Mouse (Mus musculus) c-Kit-negative CD71-positive TER-119-positive erythroid progenitor cells, embryonic 14.5 days (primary cell): ENCODE results near the gene Kif17.
"Not testable (repeated sequence)": the region's sequence is repeated elsewhere in the genome, so short reads cannot be mapped to it uniquely, and the experiment has no call there.

Experiments used
- DNase-seq: peaks from one replicate; pipeline ENCODE4 v3.0.0-alpha.2; 2013; ENCODE audit warnings: low read depth, low spot score

Gene Kif17

DNA sequence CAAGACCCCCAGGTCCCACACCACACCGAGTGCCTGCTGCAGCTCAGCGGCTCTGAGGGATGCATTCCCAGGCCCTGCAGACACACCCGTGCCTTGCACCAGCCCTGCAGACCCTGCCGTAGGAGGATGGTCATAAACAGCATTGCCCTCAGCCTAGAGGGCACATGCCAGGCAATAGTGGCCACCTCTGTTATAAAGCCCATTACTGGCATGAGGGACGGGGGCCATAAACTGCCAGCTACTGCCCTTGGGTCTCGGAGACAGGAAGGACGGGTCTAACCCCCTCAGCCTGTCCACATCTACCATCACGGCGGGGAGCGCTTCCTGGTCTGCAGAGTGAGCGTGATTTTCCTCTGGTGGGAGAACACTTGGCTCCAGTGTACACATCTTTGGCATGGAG, 62.8 kb downstream of the Kif17 start:
- DNase-seq = no peak

DNA sequence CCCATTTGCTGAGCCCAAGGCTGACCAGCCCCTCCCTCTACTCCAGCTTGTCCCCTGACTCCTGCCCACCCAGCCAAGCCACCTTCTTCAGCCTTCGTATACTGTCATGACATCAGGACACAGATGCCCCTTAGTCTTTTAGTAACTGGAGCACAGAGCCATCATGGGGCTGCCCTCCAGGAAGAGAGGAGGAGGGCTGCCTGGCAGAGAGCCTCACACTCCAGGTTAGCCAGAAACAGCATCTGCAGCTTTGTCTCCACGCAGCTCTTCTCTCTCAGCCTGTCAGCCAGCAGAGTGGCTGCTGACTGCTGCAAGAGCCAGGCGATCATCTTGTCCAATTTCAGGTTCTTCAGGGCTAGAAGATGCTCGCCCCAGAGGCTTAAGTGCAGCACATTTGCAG, 63.6 kb downstream of the Kif17 start:
- no peak for DNase-seq

DNA sequence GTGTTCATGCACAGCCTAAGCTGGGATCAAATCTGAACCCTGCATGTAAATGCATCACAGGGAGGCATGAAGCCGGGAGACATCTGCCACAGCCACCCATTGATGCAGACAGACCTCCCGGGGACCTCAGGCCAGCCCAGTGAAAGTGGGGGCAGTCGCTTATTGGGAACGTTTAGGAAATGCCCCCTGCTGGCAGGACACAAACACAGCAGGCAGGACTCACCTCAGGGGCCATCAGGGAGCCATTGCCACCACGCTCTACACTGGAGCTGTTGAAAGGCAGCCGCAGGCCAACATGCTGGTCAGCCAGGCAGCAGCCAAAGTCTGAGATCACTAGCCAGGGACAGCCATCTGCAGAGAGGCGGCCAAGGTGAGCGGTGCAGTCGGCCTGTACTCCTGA, 65.5 kb downstream of the Kif17 start:
- no peak for DNase-seq

DNA sequence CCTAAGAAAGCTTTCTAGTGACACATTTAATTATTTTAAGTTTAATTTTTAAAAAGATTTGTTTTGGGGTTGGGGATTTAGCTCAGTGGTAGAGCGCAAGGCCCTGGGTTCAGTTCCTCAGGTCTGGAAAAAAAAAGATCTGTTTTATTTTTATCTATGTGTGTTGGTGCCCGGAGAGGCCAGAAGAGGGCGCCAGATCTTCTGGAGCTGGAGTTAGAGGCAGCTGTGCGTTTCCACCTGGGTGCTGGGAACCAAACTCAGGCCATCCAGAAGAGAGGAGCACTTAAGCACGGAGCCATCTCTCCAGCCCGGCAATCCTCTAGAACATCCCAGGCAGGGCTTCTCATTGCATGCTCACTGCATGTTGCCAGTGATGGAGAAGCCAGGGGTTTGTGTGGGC, 66.1 kb downstream of the Kif17 start:
- no peak for DNase-seq

DNA sequence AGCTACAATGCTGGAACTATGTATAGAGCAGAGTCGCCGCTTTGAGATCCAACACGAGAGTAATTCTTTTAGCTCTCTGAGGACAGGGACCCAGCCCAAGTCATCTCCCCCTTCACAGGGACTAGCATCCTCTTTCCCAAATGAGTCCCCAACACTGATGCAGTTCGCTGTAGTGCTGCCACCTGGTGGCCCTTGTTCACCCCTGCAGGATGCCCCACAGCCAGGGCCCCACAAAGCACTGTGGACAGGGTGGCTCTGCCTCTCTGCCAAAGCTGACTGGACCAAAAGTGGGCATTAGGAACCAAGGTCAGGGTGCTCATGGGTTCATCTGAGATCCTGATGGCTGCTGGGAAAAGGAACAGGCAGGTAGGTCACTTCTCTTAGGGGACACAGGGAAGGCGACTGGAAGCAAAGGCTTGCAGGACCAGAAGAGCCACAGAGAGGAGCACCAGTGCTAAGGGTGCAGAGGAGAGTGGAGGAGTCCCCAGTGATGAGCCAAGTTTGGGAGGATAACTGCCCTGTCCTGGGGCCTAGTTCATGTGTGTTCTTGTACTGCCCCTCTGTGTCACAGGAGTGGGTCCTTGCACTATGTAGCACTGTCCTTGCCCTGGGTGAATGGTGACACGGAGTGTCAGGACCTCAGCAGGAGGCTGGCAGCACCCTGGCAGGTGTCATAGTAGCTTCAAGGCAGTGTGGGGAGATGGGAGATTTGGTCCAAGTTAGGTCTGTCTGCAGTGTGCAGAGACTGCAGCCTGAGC, 68.5 kb downstream of the Kif17 start:
- no peak for DNase-seq

DNA sequence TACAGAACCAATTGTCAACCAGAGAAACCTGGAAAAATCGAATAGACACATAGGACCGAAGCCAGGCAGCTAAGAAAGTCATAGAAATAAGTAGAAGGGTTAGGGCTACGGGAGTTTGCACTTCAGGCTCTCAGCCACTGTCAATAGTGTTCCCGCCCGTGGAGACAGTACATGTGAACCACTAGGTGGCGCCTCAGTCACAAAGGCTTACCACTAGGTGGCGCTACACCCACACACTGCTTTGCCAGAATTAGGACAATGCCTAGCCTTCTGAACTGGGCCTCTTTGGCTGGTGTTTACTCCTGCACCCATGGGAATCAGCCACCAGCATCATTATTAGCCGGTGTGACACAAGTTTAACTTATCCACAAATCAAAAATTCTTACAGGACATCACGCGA, 69.3 kb downstream of the Kif17 start:
- DNase-seq = peak; percentile 66

DNA sequence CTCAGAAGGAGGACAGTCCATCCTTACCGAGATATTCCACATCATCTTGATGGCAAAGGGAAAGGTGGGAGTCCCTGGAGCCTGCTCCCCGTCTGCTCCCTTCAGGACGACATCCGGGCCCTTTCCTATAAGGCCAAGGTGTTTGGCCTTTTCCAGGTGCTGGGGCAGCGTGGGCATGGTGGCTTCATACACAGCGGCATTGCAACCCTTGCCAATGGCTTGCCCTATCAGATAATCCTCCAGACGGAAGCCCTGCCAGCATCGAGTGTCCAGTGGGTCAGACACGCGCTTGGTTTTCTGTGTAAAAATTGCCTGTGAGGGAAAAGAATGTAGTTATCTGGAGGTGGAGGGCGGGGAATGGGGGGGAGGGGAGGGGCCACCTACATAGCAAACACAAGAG, 70.5 kb downstream of the Kif17 start:
- DNase-seq = no peak

- no peak for DNase-seq
Measured at GRCm38 (mm10) chr4:138321488-138321887, 71.3 kb downstream of the Kif17 start.

GRCm38 (mm10) chr4:138322692-138323091, 72.5 kb downstream of the Kif17 start:
- no peak for DNase-seq

- DNase-seq = no peak
Measured at GRCm38 (mm10) chr4:138323753-138324152, 73.5 kb downstream of the Kif17 start.

- DNase-seq = no peak
Measured at GRCm38 (mm10) chr4:138324451-138324850, 74.2 kb downstream of the Kif17 start.

GRCm38 (mm10) chr4:138325466-138326076, 75.3 kb downstream of the Kif17 start:
- DNase-seq = peak; percentile 86

- DNase-seq = peak; percentile 59
Measured at GRCm38 (mm10) chr4:138326077-138326695, 76.0 kb downstream of the Kif17 start, which contains the start of gene Pink1. Gene Pink1, minus strand, starts transcription at chr4:138326307.

- not testable (repeated sequence) for DNase-seq
Measured at GRCm38 (mm10) chr4:138327155-138327554, 76.9 kb downstream of the Kif17 start.

DNA sequence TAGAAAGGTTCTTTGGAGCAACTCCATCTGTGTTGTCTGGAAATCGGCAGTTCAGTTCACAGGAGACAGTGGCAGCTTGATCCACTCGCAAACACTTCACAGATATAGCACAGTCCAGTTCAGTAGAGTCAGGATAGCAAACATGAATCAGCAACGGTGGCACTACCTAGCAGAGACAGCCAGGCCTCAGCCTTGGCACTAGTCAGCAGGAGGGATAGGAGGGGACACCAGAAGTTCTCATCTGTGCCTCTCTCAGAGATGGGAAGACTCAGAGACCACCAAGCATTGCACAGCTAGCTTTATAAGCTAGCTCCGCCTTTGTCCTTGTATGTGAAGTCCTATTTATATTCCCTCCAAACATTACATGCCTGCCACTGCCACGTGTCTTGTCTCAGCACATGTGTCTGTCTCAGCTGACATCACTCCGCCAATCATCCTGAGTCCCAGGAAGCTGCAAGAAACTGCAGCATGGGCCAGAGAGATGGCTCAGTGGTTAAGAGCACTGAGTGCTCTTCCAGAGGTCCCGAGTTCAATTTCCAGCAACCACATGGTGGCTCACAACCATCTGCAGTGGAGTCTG, 77.7 kb downstream of the Kif17 start:
- DNase-seq = no peak

DNA sequence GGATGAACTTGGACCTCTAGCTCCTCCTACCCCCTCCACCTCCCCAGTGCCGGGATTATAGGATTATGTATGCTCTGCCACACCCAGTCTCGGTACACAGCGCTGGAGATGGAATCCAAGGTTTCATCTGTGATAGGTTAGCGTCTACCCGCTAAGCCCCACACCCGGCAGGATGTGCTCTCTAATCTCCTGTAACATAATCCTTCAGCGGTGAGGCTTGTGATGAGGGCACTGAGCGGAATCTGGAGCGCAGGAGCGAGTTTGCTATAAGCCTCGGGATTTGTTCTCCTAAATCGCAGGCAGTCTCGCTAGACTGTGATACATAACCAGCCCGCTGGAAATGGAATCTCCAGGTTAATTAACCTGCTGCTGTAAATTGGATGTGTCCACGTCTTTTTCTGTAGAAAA, 80.0 kb downstream of the Kif17 start:
- no peak for DNase-seq

DNA sequence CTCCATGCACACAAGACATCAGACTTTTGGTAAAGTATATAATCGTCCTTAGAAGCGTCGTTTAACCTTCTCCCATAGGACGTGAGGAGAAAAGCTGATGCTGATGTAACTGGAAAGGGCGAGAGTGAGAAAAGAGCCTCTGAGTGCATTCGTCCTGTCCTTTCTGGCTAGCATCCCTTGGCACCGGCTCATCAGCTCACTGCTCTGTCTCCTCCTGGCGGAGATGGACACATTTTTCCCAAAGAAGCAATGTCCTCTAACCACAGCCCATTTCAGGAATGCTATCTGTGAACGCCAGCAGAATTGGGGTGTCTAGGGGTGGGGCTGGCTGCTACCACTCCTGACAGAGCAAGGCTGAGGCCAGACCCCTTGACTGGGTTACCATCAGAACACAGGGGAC, 81.4 kb downstream of the Kif17 start:
- no peak for DNase-seq

- DNase-seq = no peak
Measured at GRCm38 (mm10) chr4:138333135-138333534, 82.9 kb downstream of the Kif17 start.

DNA sequence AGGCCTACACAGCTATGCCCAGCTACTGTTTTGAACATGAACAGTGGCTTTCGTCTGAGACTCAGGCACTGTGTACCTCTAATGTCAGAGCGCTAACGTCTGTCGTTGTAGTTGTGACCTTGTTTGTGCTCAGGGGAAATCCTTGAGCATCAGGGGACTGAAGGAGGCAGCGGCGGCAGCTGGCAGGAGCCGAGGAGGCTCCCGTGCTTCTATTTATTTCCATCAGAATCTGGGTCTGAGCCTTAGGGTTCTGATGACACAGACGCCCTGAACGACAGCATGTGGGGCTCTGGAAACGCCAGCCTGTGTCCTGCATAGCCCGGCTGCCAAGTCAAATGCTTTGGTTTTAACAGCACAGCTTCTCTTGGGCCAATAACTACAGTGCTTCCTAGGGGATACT, 84.8 kb downstream of the Kif17 start:
- DNase-seq = no peak

DNA sequence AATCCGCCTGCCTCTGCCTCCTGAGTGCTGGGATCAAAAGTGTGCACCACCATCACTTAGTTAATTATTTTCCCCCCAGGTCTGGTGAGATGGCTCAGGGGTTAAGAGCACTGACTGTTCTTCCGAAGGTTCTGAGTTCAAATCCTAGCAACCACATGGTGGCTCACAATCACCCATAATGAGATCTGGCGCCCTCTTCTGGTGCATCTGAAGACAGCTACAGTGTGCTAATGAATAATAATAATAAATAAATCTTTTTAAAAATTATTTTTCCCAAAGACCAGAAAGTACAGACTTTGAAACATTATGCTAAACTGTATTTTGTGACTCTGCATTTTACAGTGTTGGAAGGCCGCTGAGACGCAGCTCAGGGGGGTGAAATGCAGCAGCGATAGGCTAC, 85.4 kb downstream of the Kif17 start:
- no peak for DNase-seq

GRCm38 (mm10) chr4:138336876-138337275, 86.6 kb downstream of the Kif17 start:
- DNase-seq = no peak

DNA sequence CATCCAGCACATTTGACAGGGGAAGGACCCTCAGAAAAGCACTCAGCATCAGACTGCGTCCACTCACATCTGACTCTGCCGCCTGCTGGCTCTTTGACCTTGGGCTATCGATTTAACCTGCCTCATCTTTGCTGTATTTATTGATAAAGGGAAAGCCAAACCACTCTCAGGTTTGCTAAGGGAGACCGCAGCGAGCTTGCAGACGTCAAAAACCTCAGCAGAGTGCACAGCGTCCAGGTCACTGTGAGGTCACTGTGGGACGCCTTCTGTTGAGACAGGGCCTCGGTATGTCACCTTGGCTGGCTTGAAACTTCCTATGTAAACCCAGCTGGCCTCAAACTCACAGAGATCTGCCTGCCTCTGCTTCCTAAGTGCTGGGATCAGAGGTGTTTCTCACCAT, 87.1 kb downstream of the Kif17 start:
- DNase-seq = no peak

DNA sequence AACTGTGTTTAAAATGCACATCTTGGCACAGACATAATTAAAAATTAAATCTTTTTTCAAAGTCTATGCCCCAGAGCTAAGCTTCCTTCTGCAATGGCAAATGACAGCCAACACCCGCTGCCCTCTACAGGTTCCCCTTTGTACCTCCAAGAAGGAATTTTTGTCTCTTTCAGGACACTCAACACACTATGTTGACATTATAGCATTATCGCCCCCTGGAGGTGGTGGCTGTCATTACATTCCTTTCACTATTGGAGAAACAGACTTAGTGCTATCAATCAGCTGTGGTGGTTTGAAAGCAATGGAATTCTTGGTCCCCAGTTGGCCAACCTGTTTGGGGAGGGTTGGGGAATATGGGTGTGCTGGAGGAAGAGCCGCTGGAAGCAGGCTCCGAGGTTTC, 89.7 kb downstream of the Kif17 start:
- DNase-seq = no peak
